Mouse (Mus musculus) C2C12 (cell line): ENCODE data around the gene Dcakd. TPM values are rescaled to one million over a fixed set of nuclear protein-coding genes. Genes with fewer than 3 reads are reported as not detected.

Source experiments
- H3K27me3 ChIP-seq: one replicate; pipeline ENCODE4 v1.6.1; 2011; ENCODE audit not compliant: control insufficient read depth, insufficient read depth, insufficient read length
- H3K36me3 ChIP-seq: one replicate; pipeline ENCODE4 v1.6.1; 2011; ENCODE audit not compliant: control insufficient read depth, insufficient read depth
- H3K4me3 ChIP-seq: one replicate; pipeline ENCODE4 v1.5.1; 2011; ENCODE audit warnings: mild to moderate bottlenecking, control low read depth; ENCODE audit not compliant: poor library complexity, insufficient read depth, severe bottlenecking
- H3K79me2 ChIP-seq: one replicate; pipeline ENCODE4 v1.6.1; 2011; ENCODE audit not compliant: control insufficient read depth, insufficient read depth
- H3K79me3 ChIP-seq: one replicate; pipeline ENCODE4 v1.6.1; 2011; ENCODE audit warnings: low read depth, control low read depth
- H3ac ChIP-seq: one replicate; pipeline ENCODE3; 2011; ENCODE audit warnings: low read depth; ENCODE audit not compliant: control insufficient read depth, insufficient read length
- CEBPB ChIP-seq: IDR thresholded peaks from one replicate; pipeline ENCODE4 v1.6.1; 2011; ENCODE audit warnings: low read depth, mild to moderate bottlenecking, control low read depth, moderate library complexity
- CTCF ChIP-seq: IDR thresholded peaks from one replicate; pipeline ENCODE4 v1.5.1; 2011; ENCODE audit not compliant: control insufficient read depth, insufficient read depth, insufficient read length
- FOSL1 ChIP-seq: IDR thresholded peaks from one replicate; pipeline ENCODE4 v1.8.0; 2011; ENCODE audit warnings: mild to moderate bottlenecking, low read length; ENCODE audit not compliant: poor library complexity, insufficient read depth, severe bottlenecking
- MAX ChIP-seq: IDR thresholded peaks from one replicate; pipeline ENCODE4 v1.6.1; 2011; ENCODE audit warnings: mild to moderate bottlenecking, control low read depth
- MYOD1 ChIP-seq: IDR thresholded peaks from one replicate; pipeline ENCODE4 v1.6.1; 2011; ENCODE audit warnings: low read depth; ENCODE audit not compliant: control insufficient read depth, insufficient read length
- MYOG ChIP-seq: IDR thresholded peaks from one replicate; pipeline ENCODE4 v1.6.1; 2011; ENCODE audit not compliant: control insufficient read depth, insufficient read length; ENCODE audit errors: extremely low read depth
- USF1 ChIP-seq: IDR thresholded peaks from one replicate; pipeline ENCODE4 v1.6.1; 2011; ENCODE audit warnings: low read depth, mild to moderate bottlenecking, control low read depth, moderate library complexity
- microRNA-seq: library from miRNA; unstranded; fragments of <30 nt; microRNA quantifications from one replicate; pipeline ENCODE4, GENCODE M21; 2019; ENCODE audit warnings: borderline microRNAs expressed
- polyA plus RNA-seq: library from polyadenylated mRNA; unstranded; fragments of >200 nt; fragmentation: generic; extraction: Trizol; gene quantifications from one replicate; pipeline ENCODE4 v1.2.1, GENCODE M21; 2012; ENCODE audit warnings: missing spikeins

The Dcakd gene
- polyA plus RNA-seq, 1 experiment: 185 TPM

DNA sequence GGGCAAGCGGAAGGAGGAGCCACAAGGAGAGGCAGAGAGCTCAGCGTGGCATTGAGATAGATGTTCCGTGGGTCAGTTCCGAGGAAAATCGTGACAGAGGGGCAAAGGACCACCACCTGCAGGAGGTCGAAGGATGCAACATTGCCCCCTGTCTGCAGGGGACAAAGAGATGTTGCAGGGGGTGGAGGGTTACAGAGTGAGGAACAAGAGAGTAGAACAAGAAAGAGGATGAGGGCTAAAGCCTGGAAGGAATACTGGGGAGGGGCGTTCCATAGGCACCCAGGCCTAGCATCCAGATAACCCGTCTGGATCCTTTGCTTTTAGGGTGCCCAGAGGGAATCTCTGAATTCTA lies 81.2 kb downstream of the Dcakd start:
- no peak overlapping the region for H3ac ChIP-seq
- H3K79me3 ChIP-seq: no peaks in the 10 kb centered on the region
- H3K27me3 ChIP-seq: peaks cover 7% of the 10 kb centered on the region
- no peaks in the 10 kb centered on the region for H3K79me2 ChIP-seq
- H3K4me3 ChIP-seq: no peak overlapping the region
- no peak for TF ChIP-seq USF1
- no peak for TF ChIP-seq CEBPB
- no peak for TF ChIP-seq MYOD1
- TF ChIP-seq MAX: no peak
- TF ChIP-seq CTCF: no peak
- TF ChIP-seq FOSL1: no peak
- TF ChIP-seq MYOG: no peak
- no peaks in the 10 kb centered on the region for H3K36me3 ChIP-seq

DNA sequence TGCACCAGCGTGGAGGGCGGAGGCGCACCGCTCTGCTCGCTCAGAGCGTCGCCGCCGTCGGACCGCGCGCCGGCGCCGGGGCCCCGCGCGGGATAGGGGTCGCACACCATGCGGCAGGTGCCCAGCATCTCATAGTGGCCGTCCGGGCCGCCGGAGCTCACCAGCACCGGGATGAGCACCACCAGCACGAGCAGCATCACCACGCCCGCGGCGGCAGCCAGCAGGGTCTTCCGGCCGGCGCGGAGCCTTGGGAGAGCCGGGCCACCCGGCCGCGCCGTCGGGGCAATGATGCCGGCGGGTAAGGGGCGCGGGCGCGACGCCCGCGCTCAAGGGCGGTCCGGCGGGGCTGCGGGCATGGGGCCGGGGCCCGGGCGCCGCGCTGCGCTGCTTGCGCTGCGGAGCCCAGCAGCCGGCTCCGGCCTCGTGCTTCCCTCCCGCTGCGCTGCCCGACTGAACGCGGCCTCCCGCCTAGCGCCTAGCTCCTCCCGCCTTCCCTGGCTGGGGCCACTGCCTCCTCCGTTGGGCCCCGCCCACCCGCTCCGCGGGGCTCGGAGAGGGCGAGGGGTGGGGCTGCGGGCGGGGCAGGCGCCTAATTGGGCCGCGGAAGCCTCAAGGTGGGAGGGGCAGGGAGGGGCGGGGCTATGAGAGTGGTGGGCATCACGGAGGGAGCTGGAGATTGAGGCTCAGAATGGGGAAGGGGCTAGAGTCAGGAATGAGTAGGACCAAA lies 81.7 kb downstream of the Dcakd start, which contains the start of gene C1ql1:
Gene C1ql1 (minus strand): TSS at position 424 of the 727 bp plus-strand sequence.
- Histone ChIP-seq H3K79me3 (no peaks in the 10 kb centered on the region), H3K79me2 (no peaks in the 10 kb centered on the region), H3K36me3 (no peaks in the 10 kb centered on the region), H3K4me3 (no peak within 1 kb of the TSS), H3K27me3 (peaks cover 7% of the 10 kb centered on the region), H3ac (no peak within 1 kb of the TSS)
- TF ChIP-seq MAX: no peak
- no peak for TF ChIP-seq MYOG
- no peak for TF ChIP-seq CTCF
- no peak for TF ChIP-seq MYOD1
- TF ChIP-seq USF1: no peak
- TF ChIP-seq FOSL1: no peak
- TF ChIP-seq CEBPB: no peak

DNA sequence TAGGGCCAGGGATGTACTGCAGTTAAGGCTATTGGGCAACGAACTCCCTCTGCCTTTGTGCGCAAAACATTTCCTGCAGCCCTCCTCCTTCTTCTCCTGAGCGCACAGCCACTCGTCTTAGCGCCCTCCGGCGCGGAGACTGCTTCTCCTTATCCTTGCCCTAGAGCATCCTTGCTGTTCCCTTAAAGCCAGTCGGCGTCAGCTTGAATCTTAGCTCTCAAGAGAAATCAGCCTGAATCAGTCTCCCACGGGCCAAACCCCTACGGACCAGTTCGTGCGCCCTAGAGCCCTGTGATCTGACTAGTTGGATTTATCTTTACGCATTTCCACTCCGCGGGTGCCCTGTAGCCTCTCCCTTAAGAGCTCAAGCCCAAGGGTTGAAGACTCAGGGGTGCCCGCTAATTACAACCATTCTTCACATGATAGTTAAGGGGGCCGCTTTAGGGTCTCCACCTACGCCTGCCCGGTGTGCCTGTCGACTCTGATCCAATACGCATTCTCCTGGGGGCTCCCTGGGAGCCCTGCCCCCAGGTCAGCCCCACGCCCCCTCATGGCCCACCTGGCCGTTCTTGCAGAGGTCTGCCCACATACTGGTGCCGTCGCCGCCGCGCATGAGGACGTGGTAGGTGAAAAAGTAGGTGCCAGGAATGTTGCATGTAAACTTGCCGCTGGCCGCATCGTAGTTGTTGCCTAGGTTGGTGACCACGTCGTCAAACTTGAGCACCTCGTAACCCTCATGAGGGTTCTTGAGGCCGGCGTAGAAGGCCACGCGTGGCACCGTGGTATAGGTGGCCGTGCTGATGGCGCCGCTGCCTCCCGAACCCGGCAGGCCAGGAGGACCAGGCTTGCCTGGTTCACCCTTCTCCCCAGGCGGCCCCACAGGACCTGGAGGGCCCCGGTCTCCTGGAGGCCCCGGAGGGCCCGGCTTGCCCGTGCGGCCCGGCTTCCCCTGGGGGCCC lies 82.5 kb downstream of the Dcakd start:
- Histone ChIP-seq H3K36me3 (no peaks in the 10 kb centered on the region), H3K4me3 (no peak overlapping the region), H3K27me3 (peaks cover 7% of the 10 kb centered on the region), H3K79me2 (no peaks in the 10 kb centered on the region), H3K79me3 (no peaks in the 10 kb centered on the region), H3ac (no peak overlapping the region)
- TF ChIP-seq CTCF: no peak
- no peak for TF ChIP-seq MYOG
- TF ChIP-seq USF1: no peak
- TF ChIP-seq MYOD1: no peak
- TF ChIP-seq CEBPB: no peak
- no peak for TF ChIP-seq FOSL1
- TF ChIP-seq MAX: no peak

Small RNA genes within 50 kb of the gene (microRNA-seq; reads per million reads assigned to microRNA genes)
- 0.56 reads per million, percentile 11 among the genes with 10 or more reads in this experiment for gene Mir6931

Other genes with a start within 250 kb of the Dcakd start
- gene Gjc1, start 208.6 kb downstream of the Dcakd start, polyA plus RNA-seq: 20.7 TPM
- gene Higd1b, start 192.5 kb downstream of the Dcakd start, polyA plus RNA-seq: not detected
- gene Eftud2, start 147.3 kb downstream of the Dcakd start, polyA plus RNA-seq: 190 TPM
- 0.59 TPM for gene Ccdc103, start 147.1 kb downstream of the Dcakd start, polyA plus RNA-seq
- 0.05 TPM for gene Fam187a, start 143.2 kb downstream of the Dcakd start, polyA plus RNA-seq
- gene Gfap, start 127.4 kb downstream of the Dcakd start, polyA plus RNA-seq: 0.02 TPM
- gene Kif18b, start 103.2 kb downstream of the Dcakd start, polyA plus RNA-seq: 44.9 TPM
- gene C1ql1, start 81.6 kb downstream of the Dcakd start, polyA plus RNA-seq: 0.87 TPM
- 64.9 TPM for gene Nmt1, start 143 bp downstream of the Dcakd start, polyA plus RNA-seq
- 27.6 TPM for gene Plcd3, start 73.3 kb upstream of the Dcakd start, polyA plus RNA-seq
- gene Acbd4, start 73.3 kb upstream of the Dcakd start, polyA plus RNA-seq: 23.0 TPM
- 24.3 TPM for gene Hexim1, start 87.9 kb upstream of the Dcakd start, polyA plus RNA-seq
- 3.4 TPM for gene Hexim2, start 104.1 kb upstream of the Dcakd start, polyA plus RNA-seq
- gene Fmnl1, start 142.8 kb upstream of the Dcakd start, polyA plus RNA-seq: 3.7 TPM
- 0.02 TPM for gene 1700023F06Rik, start 180.2 kb upstream of the Dcakd start, polyA plus RNA-seq
- gene Spata32, start 190.1 kb upstream of the Dcakd start, polyA plus RNA-seq: not detected
- gene Map3k14, start 239.1 kb upstream of the Dcakd start, polyA plus RNA-seq: 9.7 TPM